Mouse (Mus musculus) G1E-ER4 (cell line): ENCODE results near the gene Tprg. TPM values are rescaled to one million over a fixed set of nuclear protein-coding genes. Genes with fewer than 3 reads are reported as not detected.

ENCODE experiments used
- GATA1 ChIP-seq: IDR thresholded peaks from one replicate; pipeline ENCODE4 v1.8.0; 2012; ENCODE audit warnings: low read length, inconsistent platforms
- polyA plus RNA-seq: library from polyadenylated mRNA; stranded (reverse); fragments of >175 nt; gene quantifications from 2 replicates; pipeline ENCODE4 v1.2.3, GENCODE M21; 2012

The Tprg gene
- polyA plus RNA-seq = not detected in 2 replicates

GRCm38 (mm10) chr16:25286517-25286916 is at the start of gene Tprg:
TSS of gene Tprg (plus strand) at chr16:25286817.
- no peak for TF ChIP-seq GATA1

GRCm38 (mm10) chr16:25238274-25239050 is 48.2 kb upstream of the Tprg start:
- TF ChIP-seq GATA1 = no peak

- TF ChIP-seq GATA1 = no peak
These were observed 37.7 kb upstream of the Tprg start for GRCm38 (mm10) chr16:25248889-25249288.

GRCm38 (mm10) chr16:25250129-25250749 is 36.4 kb upstream of the Tprg start:
- no peak for TF ChIP-seq GATA1

- no peak for TF ChIP-seq GATA1
These were observed 35.5 kb upstream of the Tprg start for GRCm38 (mm10) chr16:25251080-25251479.

- no peak for TF ChIP-seq GATA1
These were observed 32.0 kb upstream of the Tprg start for GRCm38 (mm10) chr16:25254646-25255045.

- TF ChIP-seq GATA1 = no peak
These were observed 31.4 kb upstream of the Tprg start for GRCm38 (mm10) chr16:25255186-25255585.

GRCm38 (mm10) chr16:25255603-25256260 is 30.9 kb upstream of the Tprg start:
- no peak for TF ChIP-seq GATA1

- no peak for TF ChIP-seq GATA1
These were observed 24.3 kb upstream of the Tprg start for GRCm38 (mm10) chr16:25262306-25262705.

- no peak for TF ChIP-seq GATA1
These were observed 23.7 kb upstream of the Tprg start for GRCm38 (mm10) chr16:25262965-25263364.

GRCm38 (mm10) chr16:25263520-25264149 is 23.0 kb upstream of the Tprg start:
- TF ChIP-seq GATA1 = no peak

- TF ChIP-seq GATA1 = no peak
These were observed 21.4 kb upstream of the Tprg start for GRCm38 (mm10) chr16:25265177-25265576.

GRCm38 (mm10) chr16:25268276-25268675 is 18.3 kb upstream of the Tprg start:
- TF ChIP-seq GATA1 = no peak

GRCm38 (mm10) chr16:25282563-25282962 is 4.1 kb upstream of the Tprg start:
- TF ChIP-seq GATA1 = no peak

- TF ChIP-seq GATA1 = no peak
These were observed 7.1 kb downstream of the Tprg start for GRCm38 (mm10) chr16:25293753-25294152.

GRCm38 (mm10) chr16:25295546-25295945 is 8.9 kb downstream of the Tprg start:
- TF ChIP-seq GATA1 = no peak
